Mouse (Mus musculus) limb, embryonic 11.5 days (tissue): Measurements from ENCODE around the gene Acot11. TPM values are rescaled to one million over a fixed set of nuclear protein-coding genes. Genes with fewer than 3 reads are reported as not detected.
"Not testable (repeated sequence)": the region's sequence is repeated elsewhere in the genome, so short reads cannot be mapped to it uniquely, and the experiment has no call there.

ENCODE experiments used
- ATAC-seq: fragments of 200-750 bp; cut with Nextera tagmentation; 2 replicates; pipeline ENCODE4 v1.8.0; 2017; ENCODE audit warnings: low read depth; ENCODE audit not compliant: insufficient number of reproducible peaks, low FRiP score, low TSS enrichment
- DNase-seq: peaks from one replicate; pipeline ENCODE4 v3.0.0-alpha.2; 2015; ENCODE audit warnings: low spot score
- H3K27ac ChIP-seq: fragments of 300-500 bp; sonication (generic); replicated peaks from 2 replicates; pipeline ENCODE4 v1.5.1; 2014; ENCODE audit warnings: low read depth, mild to moderate bottlenecking, low read length
- H3K27me3 ChIP-seq: fragments of 300-500 bp; sonication (generic); 2 replicates; pipeline ENCODE4 v1.6.1; 2014; ENCODE audit warnings: mild to moderate bottlenecking, low read length, mixed read lengths; ENCODE audit not compliant: control insufficient read depth, insufficient read depth
- H3K36me3 ChIP-seq: fragments of 300-500 bp; sonication (generic); 2 replicates; pipeline ENCODE4 v1.6.1; 2014; ENCODE audit warnings: mild to moderate bottlenecking, low read length, moderate library complexity, mixed read lengths; ENCODE audit not compliant: control insufficient read depth, insufficient read depth
- H3K4me1 ChIP-seq: fragments of 300-500 bp; sonication (generic); 2 replicates; pipeline ENCODE4 v1.6.1; 2014; ENCODE audit warnings: low read length, mixed read lengths; ENCODE audit not compliant: control insufficient read depth, insufficient read depth
- H3K4me2 ChIP-seq: fragments of 300-500 bp; sonication (generic); 2 replicates; pipeline ENCODE4 v1.6.1; 2014; ENCODE audit warnings: low read depth, mild to moderate bottlenecking, moderate library complexity; ENCODE audit not compliant: severe bottlenecking
- H3K4me3 ChIP-seq: fragments of 300-500 bp; sonication (generic); 2 replicates; pipeline ENCODE4 v1.5.1; 2014; ENCODE audit warnings: low read depth, low read length
- H3K9ac ChIP-seq: fragments of 300-500 bp; sonication (generic); 2 replicates; pipeline ENCODE4 v1.6.1; 2014; ENCODE audit warnings: mild to moderate bottlenecking, low read length
- H3K9me3 ChIP-seq: fragments of 300-500 bp; sonication (generic); 2 replicates; pipeline ENCODE4 v1.6.1; 2016; ENCODE audit warnings: low read length; ENCODE audit not compliant: control insufficient read depth
- WGBS: fragments of 180-500 bp; shearing (Covaris S2); extraction: QIAGEN DNeasy Blood & Tissue Kit; methylation state at CpG from one replicate; pipeline ENCODE4 v1.1.7; 2014; 5-methylcytosine and 5-hydroxymethylcytosine counted together
- polyA plus RNA-seq: library from polyadenylated mRNA; unstranded; fragments of >200 nt; fragmentation: Nextera tagmentation; extraction: Ambion mirVana; gene quantifications from 2 replicates; pipeline ENCODE4 v1.2.1, GENCODE M21; 2014

Gene Acot11
- polyA plus RNA-seq, 1 experiment from 2014 or later: 6.5 TPM

DNA sequence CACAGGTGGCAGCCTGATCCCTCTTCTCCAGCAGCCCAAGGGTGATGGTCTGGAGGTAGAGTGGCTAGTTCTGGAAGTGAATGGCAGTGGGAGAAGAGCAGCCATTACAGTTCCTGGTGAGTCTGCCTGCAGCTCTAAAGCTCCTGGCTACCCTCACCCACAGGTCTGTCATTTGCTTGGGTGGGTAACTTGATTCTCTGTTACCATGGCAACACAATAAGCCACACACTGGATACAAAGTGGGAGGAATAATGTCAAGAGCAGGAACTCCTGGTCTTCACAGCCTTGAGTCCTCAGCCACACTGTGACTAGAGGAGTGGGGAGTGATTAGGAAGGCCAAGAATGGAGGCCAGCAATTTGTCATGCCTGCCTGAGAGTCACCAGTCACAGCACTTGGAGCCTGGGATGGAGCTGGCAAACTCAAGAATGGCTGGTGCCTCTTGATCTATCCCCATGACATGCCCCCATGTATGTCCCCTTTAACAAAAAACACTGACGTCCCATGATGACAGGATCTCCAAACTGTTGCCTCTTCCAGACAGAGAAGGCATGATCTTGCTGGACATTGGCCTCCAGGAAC lies 57.7 kb downstream of the Acot11 start:
- no peaks in the 10 kb centered on the region for H3K36me3 ChIP-seq
- 85% methylated on average over 1 of the region's 1 CpGs for WGBS
- no peak overlapping the region for H3K9ac ChIP-seq
- no peak overlapping the region for H3K4me3 ChIP-seq
- no peak for DNase-seq
- H3K9me3 ChIP-seq: no peaks in the 10 kb centered on the region
- no peaks in the 10 kb centered on the region for H3K27me3 ChIP-seq
- no peak overlapping the region for H3K27ac ChIP-seq
- H3K4me2 ChIP-seq: no peak overlapping the region
- 0 out of 2 replicates have a peak, but pooled peaks have one; percentile 19 for ATAC-seq
- H3K4me1 ChIP-seq: no peaks in the 10 kb centered on the region

DNA sequence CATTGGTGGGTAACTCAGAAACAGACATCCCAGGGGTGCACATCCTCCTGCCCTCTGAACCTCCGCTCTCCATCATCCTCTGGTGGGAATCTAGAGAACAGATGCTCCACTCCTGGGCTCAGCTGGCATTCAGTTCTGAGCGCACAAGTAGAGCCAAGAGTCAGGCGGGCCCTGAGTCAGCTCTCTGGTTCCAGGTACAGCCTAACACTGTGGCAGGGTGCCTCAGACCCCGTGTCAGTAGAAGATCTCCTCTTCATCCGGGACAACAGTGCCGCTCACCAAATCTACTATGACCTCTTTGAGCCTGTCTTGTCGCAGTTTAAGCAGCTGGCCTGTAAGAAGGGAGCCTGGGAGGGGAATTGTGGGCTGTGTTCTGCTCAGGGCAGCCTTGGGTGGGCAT lies 58.9 kb downstream of the Acot11 start:
- no peaks in the 10 kb centered on the region for H3K9me3 ChIP-seq
- no peak overlapping the region for H3K27ac ChIP-seq

DNA sequence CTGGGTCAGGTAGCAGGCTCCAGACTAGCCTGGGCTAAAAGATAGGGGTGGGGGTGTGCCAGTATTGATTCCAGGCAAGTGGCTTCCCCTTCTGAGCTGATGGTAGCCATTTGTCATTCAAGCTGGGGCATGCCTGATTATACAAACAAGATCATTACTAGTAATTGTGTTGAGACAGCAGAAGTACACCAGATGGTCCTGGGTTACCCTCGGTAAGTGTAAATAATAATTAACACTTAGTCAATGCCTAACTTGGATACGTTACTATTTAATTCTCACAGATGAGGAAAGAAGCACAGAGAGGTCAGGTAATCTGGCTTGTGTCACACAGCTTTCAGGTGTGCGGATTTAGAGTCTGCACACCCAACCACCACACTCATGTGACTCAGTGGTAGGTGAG lies 66.9 kb downstream of the Acot11 start:
- 54% methylated on average over 3 of the region's 3 CpGs for WGBS
- DNase-seq: no peak
- no peak overlapping the region for H3K4me3 ChIP-seq
- H3K36me3 ChIP-seq: no peaks in the 10 kb centered on the region
- H3K4me1 ChIP-seq: no peaks in the 10 kb centered on the region
- no peak overlapping the region for H3K4me2 ChIP-seq
- no peak overlapping the region for H3K9ac ChIP-seq
- H3K27ac ChIP-seq: no peak overlapping the region
- H3K9me3 ChIP-seq: no peaks in the 10 kb centered on the region
- no peaks in the 10 kb centered on the region for H3K27me3 ChIP-seq
- ATAC-seq: no peak

More for the DNA sequence above, 58.9 kb downstream of the Acot11 start:
- H3K4me2 ChIP-seq: no peak overlapping the region
- DNase-seq: no peak
- H3K9ac ChIP-seq: no peak overlapping the region
- H3K36me3 ChIP-seq: no peaks in the 10 kb centered on the region
- H3K27me3 ChIP-seq: no peaks in the 10 kb centered on the region
- no peaks in the 10 kb centered on the region for H3K4me1 ChIP-seq
- ATAC-seq: no peak
- WGBS: 79% methylated on average over 7 of the region's 7 CpGs
- no peak overlapping the region for H3K4me3 ChIP-seq

DNA sequence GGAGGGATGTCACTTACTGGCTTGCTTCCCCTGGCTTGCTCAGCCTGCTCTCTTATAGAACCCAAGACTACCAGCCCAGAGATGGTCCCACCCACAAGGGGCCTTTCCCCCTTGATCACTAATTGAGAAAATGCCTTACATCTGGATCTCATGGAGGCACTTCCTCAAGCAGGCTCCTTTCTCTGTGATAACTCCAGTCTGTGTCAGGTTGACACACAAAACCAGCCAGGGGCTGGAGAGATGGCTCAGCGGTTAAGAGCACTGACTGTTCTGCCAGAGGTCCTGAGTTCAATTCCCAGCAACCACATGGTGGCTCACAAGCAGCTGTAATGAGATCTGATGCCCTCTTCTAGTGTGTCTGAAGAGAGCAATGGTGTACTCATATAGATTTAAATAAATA lies 67.9 kb downstream of the Acot11 start:
- not testable (repeated sequence) for H3K9me3 ChIP-seq, H3K4me2 ChIP-seq, H3K4me3 ChIP-seq, H3K27me3 ChIP-seq, H3K9ac ChIP-seq, H3K4me1 ChIP-seq, H3K27ac ChIP-seq, H3K36me3 ChIP-seq, DNase-seq, ATAC-seq
- 17% methylated on average over 1 of the region's 1 CpGs for WGBS

DNA sequence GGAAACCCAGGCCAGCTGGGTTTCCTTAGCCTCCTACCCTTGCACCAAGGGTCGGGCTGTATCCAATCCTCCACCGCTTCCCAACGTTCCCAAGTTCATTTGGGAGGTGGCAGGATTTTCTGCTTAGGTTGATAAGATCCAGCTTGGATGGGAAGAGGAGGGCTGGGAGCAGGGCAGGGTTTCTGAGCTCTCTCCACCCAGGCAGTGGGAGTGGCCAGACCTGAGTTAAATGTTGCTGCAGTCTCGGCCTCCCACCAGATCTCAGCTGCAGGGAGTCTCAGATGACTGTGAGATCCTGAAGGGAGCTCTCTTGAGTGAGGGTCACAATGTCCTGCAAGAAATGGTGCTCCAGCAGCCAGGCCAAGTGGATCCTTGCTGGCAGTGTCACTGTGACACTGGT lies 71.2 kb downstream of the Acot11 start, which contains the start of gene Fam151a:
Fam151a (plus strand) TSS at position 254 of the 400 bp plus-strand sequence.
- Histone ChIP-seq H3K4me1 (no peaks in the 10 kb centered on the region), H3K27ac (no peak within 1 kb of the TSS), H3K9me3 (no peaks in the 10 kb centered on the region), H3K36me3 (no peaks in the 10 kb centered on the region), H3K4me3 (no peak within 1 kb of the TSS), H3K9ac (no peak within 1 kb of the TSS), H3K27me3 (no peaks in the 10 kb centered on the region), H3K4me2 (no peak within 1 kb of the TSS)
- ATAC-seq: no peak
- no peak for DNase-seq
- 45% methylated on average over 4 of the region's 4 CpGs for WGBS

DNA sequence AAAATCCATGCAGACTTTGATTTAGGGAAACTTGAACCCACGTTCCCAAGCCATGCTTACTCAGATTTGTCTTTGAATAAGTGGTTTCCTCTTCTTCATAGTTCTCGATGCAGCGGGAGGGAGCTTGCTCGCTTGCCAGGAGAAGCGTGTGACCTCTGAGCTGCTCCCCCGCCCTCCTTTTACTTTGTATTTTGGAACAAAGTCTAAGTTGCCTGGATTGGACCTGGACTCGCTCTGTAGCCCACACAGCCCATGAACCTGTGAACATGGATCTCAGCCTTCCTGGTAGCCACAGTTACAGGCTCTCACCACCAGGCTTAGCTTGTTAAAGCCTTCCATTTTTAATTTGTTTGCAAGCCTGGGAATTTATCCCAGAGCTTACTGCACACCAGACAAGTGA lies 74.0 kb downstream of the Acot11 start, which contains the start of gene Mroh7:
Mroh7 (minus strand) TSS at position 112 of the 400 bp plus-strand sequence.
- Histone ChIP-seq H3K27ac (no peak within 1 kb of the TSS), H3K9me3 (no peaks in the 10 kb centered on the region)

DNA sequence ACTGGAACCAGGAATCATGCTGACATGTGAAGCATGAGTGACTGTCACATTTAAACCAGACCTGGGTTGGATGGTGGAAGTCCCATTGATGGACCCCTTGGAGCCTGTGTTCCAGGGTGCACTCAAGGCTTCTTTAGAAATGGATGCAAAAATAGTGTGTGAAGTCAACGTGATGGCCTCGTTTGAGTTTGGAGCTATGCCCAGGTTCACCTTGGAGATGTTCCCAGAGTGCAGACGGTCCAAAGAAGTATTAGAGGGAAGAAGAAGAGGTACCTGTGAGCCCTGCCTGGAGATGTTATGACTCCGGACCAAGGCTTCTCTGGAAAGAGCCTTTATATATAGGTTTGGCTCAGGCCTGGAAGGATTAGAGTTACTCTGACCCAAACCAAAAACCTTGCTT lies 84.2 kb downstream of the Acot11 start:
- Histone ChIP-seq H3K4me1 (no peaks in the 10 kb centered on the region), H3K36me3 (no peaks in the 10 kb centered on the region), H3K9ac (no peak overlapping the region), H3K27me3 (no peaks in the 10 kb centered on the region), H3K9me3 (no peaks in the 10 kb centered on the region), H3K27ac (no peak overlapping the region), H3K4me2 (no peak overlapping the region), H3K4me3 (no peak overlapping the region)
- 93% methylated on average over 4 of the region's 4 CpGs for WGBS
- ATAC-seq (no peak), DNase-seq (no peak)

More for the DNA sequence above, 74.0 kb downstream of the Acot11 start, which contains the start of gene Mroh7:
- no peak for DNase-seq
- no peaks in the 10 kb centered on the region for H3K36me3 ChIP-seq
- H3K27me3 ChIP-seq: no peaks in the 10 kb centered on the region
- WGBS: 84% methylated on average over 7 of the region's 7 CpGs
- no peak within 1 kb of the TSS for H3K4me3 ChIP-seq
- H3K4me2 ChIP-seq: no peak within 1 kb of the TSS
- H3K9ac ChIP-seq: no peak within 1 kb of the TSS
- H3K4me1 ChIP-seq: no peaks in the 10 kb centered on the region
- ATAC-seq: no peak

DNA sequence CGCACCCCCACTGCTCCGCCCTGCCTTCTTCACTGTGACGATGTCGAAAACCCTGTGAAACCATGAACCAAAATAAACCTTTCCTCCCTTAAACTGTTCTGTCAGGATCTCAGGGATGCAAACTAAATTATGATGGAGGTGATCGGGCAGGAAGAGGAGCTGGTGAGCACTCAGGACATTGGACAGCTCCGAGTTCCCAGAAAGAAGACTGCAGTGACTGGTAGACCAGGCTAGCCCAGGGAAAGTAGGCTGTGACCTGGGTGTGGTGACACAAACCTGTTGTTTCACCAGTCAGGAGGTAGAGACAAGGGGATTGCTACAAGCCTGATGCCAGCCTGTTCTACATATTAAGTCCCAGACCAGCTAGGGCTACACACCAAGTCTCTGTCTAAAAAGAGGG lies 91.2 kb downstream of the Acot11 start:
- Histone ChIP-seq H3K4me3 (no peak overlapping the region), H3K4me2 (no peak overlapping the region), H3K36me3 (no peaks in the 10 kb centered on the region), H3K9me3 (no peaks in the 10 kb centered on the region), H3K27me3 (no peaks in the 10 kb centered on the region), H3K9ac (no peak overlapping the region), H3K4me1 (no peaks in the 10 kb centered on the region), H3K27ac (no peak overlapping the region)
- DNase-seq (no peak), ATAC-seq (no peak)
- 92% methylated on average over 6 of the region's 6 CpGs for WGBS

DNA sequence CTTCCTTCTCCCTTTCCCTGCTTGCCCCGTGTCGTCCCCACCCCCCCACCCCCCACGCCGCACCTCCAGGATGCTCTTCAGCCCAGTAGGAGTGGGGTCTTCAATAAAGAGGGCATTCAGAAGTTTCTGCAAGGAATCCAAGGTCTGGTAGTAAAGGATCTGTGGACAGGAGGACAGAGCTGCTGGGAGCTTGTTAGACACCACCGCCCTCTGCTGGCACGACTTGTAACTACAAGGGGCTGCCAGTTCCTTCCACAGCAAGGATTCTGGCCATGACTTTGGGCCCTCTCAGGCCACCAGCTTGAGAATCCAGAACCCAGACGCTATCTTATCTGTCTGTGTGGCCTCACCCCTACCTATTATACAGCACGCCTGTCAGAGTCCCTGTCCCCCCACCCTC lies 96.4 kb downstream of the Acot11 start:
- DNase-seq: peak; percentile 92
- Histone ChIP-seq H3K9ac (no peak overlapping the region), H3K9me3 (no peaks in the 10 kb centered on the region), H3K4me1 (no peaks in the 10 kb centered on the region), H3K36me3 (no peaks in the 10 kb centered on the region), H3K4me2 (no peak overlapping the region), H3K4me3 (no peak overlapping the region), H3K27me3 (no peaks in the 10 kb centered on the region), H3K27ac (no peak overlapping the region)
- WGBS: 6% methylated on average over 8 of the region's 8 CpGs
- ATAC-seq: peak; percentile 33; the same call in 1 of the 2 replicates
